Mouse (Mus musculus) megakaryocyte, embryonic 14.5 days (primary cell): ENCODE measurements around the gene Foxf1.

Experiments used
- FLI1 ChIP-seq: IDR thresholded peaks from 2 replicates; pipeline ENCODE4 v1.6.1; 2012; ENCODE audit warnings: low read length, inconsistent platforms, mixed read lengths
- GATA1 ChIP-seq: IDR thresholded peaks from 3 replicates; pipeline ENCODE4 v1.6.1; 2012; ENCODE audit warnings: mixed read lengths, low read length, inconsistent platforms, borderline replicate concordance

DNA sequence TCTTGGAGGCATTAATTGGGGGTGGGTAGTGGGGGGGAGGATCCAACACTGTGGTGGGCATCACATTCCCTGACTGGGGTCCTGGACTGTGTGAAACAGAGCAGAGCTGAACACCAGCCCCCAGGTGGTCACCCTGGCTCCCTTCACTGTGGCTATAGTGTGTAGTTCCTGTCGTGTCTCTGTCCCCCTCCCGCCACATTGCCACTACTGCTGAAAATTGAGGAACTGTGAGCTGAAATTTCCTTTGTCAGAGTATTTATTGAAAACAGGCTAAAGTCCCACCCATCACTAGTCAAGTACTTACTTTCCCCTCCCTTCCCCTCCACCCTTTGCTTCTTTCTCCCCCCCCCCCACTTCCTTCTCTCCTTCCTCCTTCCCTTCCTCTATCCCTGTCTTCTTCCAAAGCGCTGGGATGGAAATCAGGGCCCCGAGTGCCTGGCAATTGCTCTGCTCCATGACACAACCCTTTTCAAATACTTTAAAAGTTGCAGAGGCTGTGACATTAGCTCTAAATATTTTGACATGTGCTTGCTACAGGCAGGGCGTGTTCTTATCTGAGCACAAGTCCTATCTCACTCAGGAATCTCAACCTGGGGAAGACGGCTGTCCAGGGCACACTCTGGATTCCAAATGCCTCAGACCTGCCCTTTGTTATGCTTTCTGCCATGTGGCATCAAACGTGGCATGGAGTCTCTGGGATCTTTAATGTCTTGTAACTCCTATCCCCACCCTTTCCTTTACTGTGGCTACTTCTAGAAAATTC lies 27.1 kb downstream of the Foxf1 start:
- TF ChIP-seq GATA1 (no peak), FLI1 (no peak)
